In the genomic region with DNA sequence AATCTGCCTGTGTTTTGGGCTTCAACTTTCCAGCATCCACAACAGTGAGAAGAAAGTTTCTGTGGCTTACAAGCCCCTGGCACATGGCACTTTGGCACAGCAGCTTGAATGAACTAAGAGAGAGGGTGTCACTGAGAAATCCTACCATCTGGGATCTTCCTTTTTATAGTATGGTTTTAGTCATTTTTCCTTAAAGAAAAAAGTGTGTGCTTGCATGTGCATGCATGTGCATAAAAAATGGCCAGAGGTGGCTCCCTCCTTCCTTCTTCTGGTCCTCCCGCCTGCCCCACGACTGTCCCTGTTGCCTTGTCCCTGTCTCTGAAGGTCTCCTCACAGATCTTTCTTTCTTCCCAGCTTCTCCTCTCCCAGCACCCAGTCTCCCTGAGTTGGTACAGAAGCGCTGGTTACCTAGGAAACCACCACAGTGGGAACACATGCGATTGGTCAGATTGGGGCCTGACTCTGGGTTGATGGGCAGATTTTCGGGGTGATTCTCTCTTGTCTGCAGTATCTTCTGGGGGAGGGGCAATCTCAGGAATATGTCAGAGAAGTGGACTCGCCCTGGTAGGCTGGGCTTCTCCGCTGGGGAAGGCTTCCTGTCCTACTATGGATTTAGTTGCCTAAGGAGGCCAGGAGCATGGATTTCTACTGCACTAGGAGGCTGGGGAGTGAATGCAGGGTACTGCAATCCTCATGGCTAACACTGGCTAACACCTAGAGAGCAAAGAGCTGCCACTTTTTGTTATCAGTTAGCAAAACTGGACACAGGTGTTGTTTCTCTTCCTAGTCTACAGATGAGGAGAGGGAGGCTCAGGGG, we compare ENCODE assay signal across 12 mouse cellular contexts.
DNase-seq lines count a peak whose midpoint lies in the region; ATAC-seq lines count a peak whose summit lies in the region.
"Had no signal": no experiment of that assay in that cellular context is flagged by ENCODE, and none has a peak within 500 bp of the region (broad histone marks: within the 10 kb centered on the region; RNA-seq: fewer than 3 reads in every experiment).

No protein-coding gene starts in this region.

- no peaks in the 10 kb centered on the region for H3K27me3 ChIP-seq in forebrain, embryonic 12.5 days
- H3K27me3 ChIP-seq in hindbrain, embryonic 16.5 days (replicated peaks; ENCODE audit: control insufficient read depth, insufficient read depth, low read length): no peaks in the 10 kb centered on the region
- H3K27me3 ChIP-seq in midbrain, embryonic 14.5 days (ENCODE audit: control insufficient read depth, insufficient read depth, low read length): no peaks in the 10 kb centered on the region
- H3K27me3 ChIP-seq in intestine, embryonic 15.5 days (replicated peaks): no peaks in the 10 kb centered on the region; the same call in 1 of the 2 replicates
- H3K27me3 ChIP-seq: embryonic facial prominence, embryonic 15.5 days; limb, embryonic 12.5 days; neural tube, embryonic 13.5 days had no signal

- peak; percentile 77; the same call in 1 of the 2 replicates for ATAC-seq in forebrain, embryonic 12.5 days (ENCODE audit: low FRiP score)
- peak; percentile 88 for ATAC-seq in hindbrain, embryonic 16.5 days
- ATAC-seq in midbrain, embryonic 14.5 days (ENCODE audit: low FRiP score, low TSS enrichment): peak; percentile 49; the same call in 1 of the 2 replicates
- no peak for ATAC-seq in monocyte, adult 5-6 weeks (replicated peaks; ENCODE audit: insufficient number of reproducible peaks, low FRiP score, low TSS enrichment, poor library complexity, severe bottlenecking)
- ATAC-seq in intestine, embryonic 15.5 days: no peak

- no peak overlapping the region for H3K27ac ChIP-seq in forebrain, embryonic 12.5 days
- H3K27ac ChIP-seq in hindbrain, embryonic 16.5 days (ENCODE audit: low read depth, low read length): no peak overlapping the region
- no peak overlapping the region for H3K27ac ChIP-seq in midbrain, embryonic 14.5 days (replicated peaks; ENCODE audit: low read depth, low read length)
- no peak overlapping the region for H3K27ac ChIP-seq in intestine, embryonic 15.5 days
- H3K27ac ChIP-seq: embryonic facial prominence, embryonic 15.5 days; limb, embryonic 12.5 days; neural tube, embryonic 13.5 days had no signal

- 41% methylated on average over 7 of the region's 7 CpGs for WGBS in forebrain, embryonic 12.5 days
- WGBS in hindbrain, embryonic 16.5 days: 31% methylated on average over 7 of the region's 7 CpGs
- 31% methylated on average over 7 of the region's 7 CpGs for whole genome bisulfite sequencing in midbrain, embryonic 14.5 days
- 48% methylated on average over 7 of the region's 7 CpGs for whole genome bisulfite sequencing in intestine, embryonic 15.5 days

- no peak overlapping the region for H3K4me2 ChIP-seq in forebrain, embryonic 12.5 days
- no peak overlapping the region for H3K4me2 ChIP-seq in hindbrain, embryonic 16.5 days (ENCODE audit: low read length)
- no peak overlapping the region for H3K4me2 ChIP-seq in midbrain, embryonic 14.5 days (ENCODE audit: low read length)
- H3K4me2 ChIP-seq in intestine, embryonic 15.5 days (replicated peaks): no peak overlapping the region
- H3K4me2 ChIP-seq: embryonic facial prominence, embryonic 15.5 days; limb, embryonic 12.5 days; neural tube, embryonic 13.5 days had no signal

- no peaks in the 10 kb centered on the region for H3K9me3 ChIP-seq in forebrain, embryonic 12.5 days
- no peaks in the 10 kb centered on the region for H3K9me3 ChIP-seq in hindbrain, embryonic 16.5 days (ENCODE audit: control insufficient read depth, low read length)
- H3K9me3 ChIP-seq in midbrain, embryonic 14.5 days (ENCODE audit: control insufficient read depth, low read length): no peaks in the 10 kb centered on the region
- no peaks in the 10 kb centered on the region for H3K9me3 ChIP-seq in intestine, embryonic 15.5 days
- H3K9me3 ChIP-seq: embryonic facial prominence, embryonic 15.5 days; G1E; limb, embryonic 12.5 days; neural tube, embryonic 13.5 days had no signal

- H3K4me3 ChIP-seq in forebrain, embryonic 12.5 days (replicated peaks): no peak overlapping the region
- no peak overlapping the region for H3K4me3 ChIP-seq in hindbrain, embryonic 16.5 days (ENCODE audit: low read length)
- H3K4me3 ChIP-seq in midbrain, embryonic 14.5 days (replicated peaks; ENCODE audit: low read depth, low read length): no peak overlapping the region
- H3K4me3 ChIP-seq in intestine, embryonic 15.5 days (replicated peaks): no peak overlapping the region
- H3K4me3 ChIP-seq: embryonic facial prominence, embryonic 15.5 days; limb, embryonic 12.5 days; neural tube, embryonic 13.5 days had no signal

- peak; percentile 4 for DNase-seq in embryo, embryonic 11 days
- DNase-seq in embryo, embryonic 9.5 days (ENCODE audit: extremely low spot score): no peak
- peak; percentile 69 for DNase-seq in midbrain, embryonic 14.5 days
- DNase-seq in spleen, postnatal 10 days (ENCODE audit: low spot score in 2 of 2): no peak

- no peak overlapping the region for H3K9ac ChIP-seq in forebrain, embryonic 12.5 days
- H3K9ac ChIP-seq in hindbrain, embryonic 16.5 days (ENCODE audit: low read depth, low read length): no peak overlapping the region
- H3K9ac ChIP-seq in midbrain, embryonic 14.5 days (replicated peaks; ENCODE audit: low read length): no peak overlapping the region
- no peak overlapping the region for H3K9ac ChIP-seq in intestine, embryonic 15.5 days
- H3K9ac ChIP-seq: embryonic facial prominence, embryonic 15.5 days; limb, embryonic 12.5 days; neural tube, embryonic 13.5 days had no signal

- H3K4me1 ChIP-seq in forebrain, embryonic 12.5 days: peaks cover 5% of the 10 kb centered on the region; the same call in 1 of the 2 replicates
- H3K4me1 ChIP-seq in hindbrain, embryonic 16.5 days (ENCODE audit: control insufficient read depth, insufficient read depth, low read depth, low read length): peaks cover 5% of the 10 kb centered on the region
- H3K4me1 ChIP-seq in midbrain, embryonic 14.5 days (ENCODE audit: control insufficient read depth, insufficient read depth, low read length): peaks cover 10% of the 10 kb centered on the region; the same call in 1 of the 2 replicates
- no peaks in the 10 kb centered on the region for H3K4me1 ChIP-seq in intestine, embryonic 15.5 days (replicated peaks)
- H3K4me1 ChIP-seq: embryonic facial prominence, embryonic 15.5 days; limb, embryonic 12.5 days had no signal

- H3K36me3 ChIP-seq in forebrain, embryonic 12.5 days (replicated peaks): no peaks in the 10 kb centered on the region
- H3K36me3 ChIP-seq in hindbrain, embryonic 16.5 days (ENCODE audit: control insufficient read depth, insufficient read depth, low read length): no peaks in the 10 kb centered on the region
- no peaks in the 10 kb centered on the region for H3K36me3 ChIP-seq in midbrain, embryonic 14.5 days (ENCODE audit: control insufficient read depth, insufficient read depth, low read length)
- no peaks in the 10 kb centered on the region for H3K36me3 ChIP-seq in intestine, embryonic 15.5 days
- H3K36me3 ChIP-seq: embryonic facial prominence, embryonic 15.5 days; G1E; limb, embryonic 12.5 days; neural tube, embryonic 13.5 days had no signal

Comparison
In these comparisons a context has a peak if more than half of its experiments do, and no peak if none do; other contexts are left out.
1. DNase-seq: peak in embryo, embryonic 11 days (single experiment) and midbrain, embryonic 14.5 days (single experiment); none in embryo, embryonic 9.5 days (single experiment) and spleen, postnatal 10 days (0 of 2).
2. ATAC-seq: peak in forebrain, embryonic 12.5 days (single experiment), hindbrain, embryonic 16.5 days (single experiment) and midbrain, embryonic 14.5 days (single experiment); none in monocyte, adult 5-6 weeks (single experiment) and intestine, embryonic 15.5 days (single experiment).